Mouse (Mus musculus): ENCODE measurements around the gene Fgf14. TPM values are rescaled to one million over a fixed set of nuclear protein-coding genes. Genes with fewer than 3 reads are reported as not detected.
A peak's percentile ranks its signal among the peaks of the same experiment; 100 is the strongest.

The Fgf14 gene
- polyA plus RNA-seq (2015; fragmentation: Nextera tagmentation; extraction: Ambion mirVana): 0.09 and 0.20 TPM in 2 replicates

- Histone ChIP-seq H3K4me3 (ENCODE audit: low read length) (peak within 1 kb of the TSS; percentile 37), H3K9ac (replicated peaks; ENCODE audit: low read length) (no peak within 1 kb of the TSS)
- WGBS: 12% methylated on average over 12 of the region's 12 CpGs
Measured at GRCm38 (mm10) chr14:124676506-124677177, at the start of gene Fgf14. Gene Fgf14, minus strand, starts transcription at chr14:124677127.

GRCm38 (mm10) chr14:124677379-124677778 lies 452 bp upstream of the Fgf14 start:
- H3K27ac ChIP-seq (ENCODE audit: low read length): no peak overlapping the region
- H3K36me3 ChIP-seq (ENCODE audit: insufficient read depth, low read length): no peaks in the 10 kb centered on the region
- peak; percentile 77; the same call in 1 of the 2 replicates for ATAC-seq (ENCODE audit: low FRiP score, low TSS enrichment)
- peak overlapping the region; percentile 37 for H3K4me3 ChIP-seq (ENCODE audit: low read length)
- H3K9me3 ChIP-seq (ENCODE audit: low read length): no peaks in the 10 kb centered on the region
- peak overlapping the region; percentile 55 for H3K4me2 ChIP-seq (replicated peaks; ENCODE audit: low read depth, low read length)
- H3K27me3 ChIP-seq (ENCODE audit: insufficient read depth, low read length): peaks cover 30% of the 10 kb centered on the region
- H3K4me1 ChIP-seq (ENCODE audit: insufficient read depth, low read length): peaks cover 13% of the 10 kb centered on the region; the same call in 1 of the 2 replicates
- H3K9ac ChIP-seq (replicated peaks; ENCODE audit: low read length): no peak overlapping the region
- WGBS: 4% methylated on average over 10 of the region's 10 CpGs

More at GRCm38 (mm10) chr14:124676506-124677177, at the start of gene Fgf14:
- no peaks in the 10 kb centered on the region for H3K36me3 ChIP-seq (ENCODE audit: insufficient read depth, low read length)
- H3K27ac ChIP-seq (ENCODE audit: low read length): no peak within 1 kb of the TSS
- H3K9me3 ChIP-seq (ENCODE audit: low read length): no peaks in the 10 kb centered on the region
- H3K4me1 ChIP-seq (ENCODE audit: insufficient read depth, low read length): peaks cover 13% of the 10 kb centered on the region; the same call in 1 of the 2 replicates
- H3K27me3 ChIP-seq (ENCODE audit: insufficient read depth, low read length): peaks cover 30% of the 10 kb centered on the region
- peak within 1 kb of the TSS; percentile 55 for H3K4me2 ChIP-seq (replicated peaks; ENCODE audit: low read depth, low read length)
- ATAC-seq (ENCODE audit: low FRiP score, low TSS enrichment): no peak

DNA sequence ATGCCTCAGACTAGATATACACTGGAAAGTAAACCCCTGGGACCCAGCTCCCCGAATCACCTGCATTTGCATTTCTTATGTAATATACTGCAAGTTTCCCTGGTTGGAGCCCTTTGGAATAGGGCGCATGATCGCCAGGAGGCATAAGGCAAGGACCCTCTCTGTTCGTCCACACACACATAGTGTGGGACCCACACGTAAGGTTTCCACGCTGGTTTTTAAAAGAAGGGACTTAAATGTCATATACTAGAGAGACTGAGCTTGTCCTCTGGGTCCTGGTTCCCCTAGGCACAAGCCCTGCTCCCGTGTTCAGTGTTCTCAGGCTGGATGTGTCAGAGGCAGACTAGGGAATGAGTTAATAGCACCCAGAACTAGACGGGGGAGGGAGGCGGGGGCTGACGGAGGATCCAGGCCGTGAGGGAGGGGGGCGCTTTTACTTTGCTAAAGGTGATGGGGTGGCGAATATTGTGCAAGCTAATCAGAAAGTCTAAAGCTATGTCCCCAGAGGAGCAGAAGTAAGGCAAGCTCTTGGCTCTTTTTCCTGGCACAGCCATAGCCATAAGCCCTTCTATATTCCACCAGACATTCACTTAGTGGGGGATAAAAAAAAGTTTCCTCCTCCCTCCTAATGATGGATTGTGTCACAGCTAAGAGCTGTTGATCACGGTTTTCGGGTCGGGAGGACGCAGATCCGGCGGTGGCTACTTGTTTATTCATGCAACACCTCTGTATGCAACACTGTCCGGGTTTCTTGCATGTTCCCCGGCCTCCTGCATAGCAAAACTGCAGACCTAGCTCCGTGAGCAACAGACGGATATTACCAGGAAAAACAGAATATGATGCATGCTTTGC lies 1.0 kb downstream of the Fgf14 start:
- H3K4me1 ChIP-seq (ENCODE audit: insufficient read depth, low read length): peaks cover 13% of the 10 kb centered on the region; the same call in 1 of the 2 replicates
- H3K4me3 ChIP-seq (ENCODE audit: low read length): peak overlapping the region; percentile 37
- no peaks in the 10 kb centered on the region for H3K36me3 ChIP-seq (ENCODE audit: insufficient read depth, low read length)
- H3K9me3 ChIP-seq (ENCODE audit: low read length): no peaks in the 10 kb centered on the region
- H3K27ac ChIP-seq (ENCODE audit: low read length): no peak overlapping the region
- 10% methylated on average over 23 of the region's 23 CpGs for WGBS
- no peak overlapping the region for H3K9ac ChIP-seq (replicated peaks; ENCODE audit: low read length)
- H3K27me3 ChIP-seq (ENCODE audit: insufficient read depth, low read length): peaks cover 30% of the 10 kb centered on the region
- peak; percentile 57; the same call in 1 of the 2 replicates for ATAC-seq (ENCODE audit: low FRiP score, low TSS enrichment)
- peak overlapping the region; percentile 55 for H3K4me2 ChIP-seq (replicated peaks; ENCODE audit: low read depth, low read length)

DNA sequence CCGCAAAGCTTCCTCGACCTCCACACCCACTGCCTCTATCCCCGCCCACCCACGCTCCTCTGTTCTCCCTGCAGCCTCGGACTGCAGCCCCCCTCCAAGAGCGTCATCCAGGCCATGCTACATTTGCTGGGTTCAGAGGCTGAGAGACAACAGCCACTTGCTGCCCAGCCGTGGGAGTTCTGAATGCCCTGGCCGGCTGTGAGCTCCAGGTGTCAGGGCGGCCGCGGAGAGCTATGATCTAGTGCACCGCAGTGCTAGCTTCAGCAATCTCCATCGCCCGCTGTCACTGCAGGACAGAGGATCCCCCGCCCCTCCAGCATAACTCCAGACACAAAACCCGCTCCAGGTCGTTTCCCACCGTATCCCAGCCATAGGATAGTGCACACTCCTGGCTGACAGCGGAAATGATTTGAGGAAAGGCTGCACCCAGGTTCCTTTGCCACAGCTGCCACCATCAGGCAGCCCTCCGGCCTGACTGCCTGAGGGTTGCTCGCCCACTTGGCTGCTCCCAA lies 1.7 kb downstream of the Fgf14 start:
- Histone ChIP-seq H3K9me3 (ENCODE audit: low read length) (no peaks in the 10 kb centered on the region), H3K4me2 (replicated peaks; ENCODE audit: low read depth, low read length) (peak overlapping the region; percentile 55), H3K27me3 (ENCODE audit: insufficient read depth, low read length) (peaks cover 30% of the 10 kb centered on the region), H3K4me3 (ENCODE audit: low read length) (peak overlapping the region; percentile 37), H3K9ac (replicated peaks; ENCODE audit: low read length) (no peak overlapping the region), H3K36me3 (ENCODE audit: insufficient read depth, low read length) (no peaks in the 10 kb centered on the region), H3K4me1 (ENCODE audit: insufficient read depth, low read length) (peaks cover 13% of the 10 kb centered on the region; the same call in 1 of the 2 replicates), H3K27ac (ENCODE audit: low read length) (no peak overlapping the region)
- WGBS: under 1% methylated on average over 21 of the region's 21 CpGs
- ATAC-seq (ENCODE audit: low FRiP score, low TSS enrichment): peak; percentile 82

GRCm38 (mm10) chr14:124674536-124675141 lies 2.3 kb downstream of the Fgf14 start:
- H3K9ac ChIP-seq (replicated peaks; ENCODE audit: low read length): no peak overlapping the region
- H3K4me2 ChIP-seq (replicated peaks; ENCODE audit: low read depth, low read length): peak overlapping the region; percentile 55
- peak overlapping the region; percentile 37 for H3K4me3 ChIP-seq (ENCODE audit: low read length)
- no peak overlapping the region for H3K27ac ChIP-seq (ENCODE audit: low read length)
- peaks cover 13% of the 10 kb centered on the region; the same call in 1 of the 2 replicates for H3K4me1 ChIP-seq (ENCODE audit: insufficient read depth, low read length)
- peaks cover 30% of the 10 kb centered on the region for H3K27me3 ChIP-seq (ENCODE audit: insufficient read depth, low read length)
- WGBS: 29% methylated on average over 8 of the region's 8 CpGs
- H3K36me3 ChIP-seq (ENCODE audit: insufficient read depth, low read length): no peaks in the 10 kb centered on the region
- peak; percentile 40; the same call in 1 of the 2 replicates for ATAC-seq (ENCODE audit: low FRiP score, low TSS enrichment)
- no peaks in the 10 kb centered on the region for H3K9me3 ChIP-seq (ENCODE audit: low read length)

DNA sequence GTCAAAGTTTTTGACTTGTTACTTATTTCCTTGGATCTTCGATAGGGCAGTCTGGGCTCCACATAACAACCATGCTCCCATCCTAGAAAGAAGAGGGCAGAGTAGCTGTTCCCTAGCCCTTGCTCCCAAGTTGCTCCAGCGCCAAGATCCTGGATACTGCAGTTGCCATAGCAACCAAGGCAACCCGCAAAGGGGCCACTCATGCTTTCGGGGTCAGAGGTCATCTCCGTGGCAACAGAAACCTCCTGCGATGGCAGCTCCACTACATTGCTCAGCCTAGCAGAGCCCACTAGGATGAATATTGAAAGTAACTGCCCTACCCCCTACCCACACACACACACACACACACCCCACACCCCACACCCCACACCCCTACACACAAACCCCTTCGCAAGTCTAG lies 7.2 kb downstream of the Fgf14 start:
- Histone ChIP-seq H3K9ac (replicated peaks; ENCODE audit: low read length) (no peak overlapping the region), H3K27ac (ENCODE audit: low read length) (no peak overlapping the region), H3K36me3 (ENCODE audit: insufficient read depth, low read length) (no peaks in the 10 kb centered on the region), H3K27me3 (ENCODE audit: insufficient read depth, low read length) (peaks cover 5% of the 10 kb centered on the region; the same call in 1 of the 2 replicates), H3K4me1 (ENCODE audit: insufficient read depth, low read length) (no peaks in the 10 kb centered on the region; the same call in 1 of the 2 replicates), H3K9me3 (ENCODE audit: low read length) (no peaks in the 10 kb centered on the region), H3K4me2 (replicated peaks; ENCODE audit: low read depth, low read length) (no peak overlapping the region), H3K4me3 (ENCODE audit: low read length) (no peak overlapping the region)
- ATAC-seq (ENCODE audit: low FRiP score, low TSS enrichment): peak; percentile 74
- 23% methylated on average over 7 of the region's 7 CpGs for WGBS

DNA sequence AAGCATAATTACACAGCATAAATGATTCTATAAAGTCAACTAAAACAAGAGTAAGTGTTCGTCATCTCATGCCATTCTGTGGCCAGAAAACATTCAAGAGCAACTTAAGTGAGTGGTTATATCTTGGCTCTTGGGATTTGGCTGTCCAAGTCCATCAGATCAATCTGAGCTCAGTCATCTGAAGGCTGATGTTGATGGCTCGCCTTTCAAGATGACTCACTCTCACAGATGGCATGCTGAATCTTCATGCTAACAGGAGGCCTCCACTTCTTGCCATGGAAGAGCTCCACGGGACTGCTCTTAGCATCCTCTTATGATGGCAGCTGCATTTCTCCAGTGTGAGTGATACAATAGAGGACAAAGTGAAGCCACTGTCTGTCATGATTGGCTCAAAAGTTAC lies 34.1 kb downstream of the Fgf14 start:
- Histone ChIP-seq H3K27ac (ENCODE audit: low read length) (no peak overlapping the region), H3K4me2 (replicated peaks; ENCODE audit: low read depth, low read length) (no peak overlapping the region), H3K9me3 (ENCODE audit: low read length) (no peaks in the 10 kb centered on the region), H3K27me3 (ENCODE audit: insufficient read depth, low read length) (no peaks in the 10 kb centered on the region), H3K4me3 (ENCODE audit: low read length) (no peak overlapping the region), H3K36me3 (ENCODE audit: insufficient read depth, low read length) (no peaks in the 10 kb centered on the region), H3K9ac (replicated peaks; ENCODE audit: low read length) (no peak overlapping the region), H3K4me1 (ENCODE audit: insufficient read depth, low read length) (no peaks in the 10 kb centered on the region)
- no peak for ATAC-seq (ENCODE audit: low FRiP score, low TSS enrichment)
- 73% methylated on average over 3 of the region's 3 CpGs for WGBS

DNA sequence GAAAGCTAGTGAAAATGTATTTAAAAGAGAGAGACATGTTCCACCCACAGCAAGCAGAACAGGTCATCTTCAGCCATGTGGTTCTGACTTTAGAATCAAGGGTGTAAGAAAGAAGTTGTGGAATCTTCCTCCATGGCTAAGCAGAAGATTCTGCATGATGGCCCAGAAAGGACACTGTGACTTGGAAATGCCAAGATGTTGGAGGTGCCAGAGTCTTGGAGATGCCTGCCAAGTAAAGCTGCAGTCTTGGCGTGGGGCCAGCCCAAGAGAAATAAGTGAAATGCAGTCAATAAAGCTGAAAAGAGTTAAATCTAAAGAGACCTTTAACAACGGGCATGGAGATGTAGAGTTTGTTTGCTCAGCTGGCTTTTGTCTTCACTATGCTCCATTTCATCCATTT lies 42.0 kb downstream of the Fgf14 start:
- H3K36me3 ChIP-seq (ENCODE audit: insufficient read depth, low read length): no peaks in the 10 kb centered on the region
- H3K4me3 ChIP-seq (ENCODE audit: low read length): no peak overlapping the region
- H3K9me3 ChIP-seq (ENCODE audit: low read length): no peaks in the 10 kb centered on the region
- ATAC-seq (ENCODE audit: low FRiP score, low TSS enrichment): no peak
- H3K9ac ChIP-seq (replicated peaks; ENCODE audit: low read length): no peak overlapping the region
- H3K4me2 ChIP-seq (replicated peaks; ENCODE audit: low read depth, low read length): no peak overlapping the region
- WGBS: 40% methylated on average over 2 of the region's 2 CpGs
- no peaks in the 10 kb centered on the region for H3K27me3 ChIP-seq (ENCODE audit: insufficient read depth, low read length)
- no peak overlapping the region for H3K27ac ChIP-seq (ENCODE audit: low read length)
- H3K4me1 ChIP-seq (ENCODE audit: insufficient read depth, low read length): no peaks in the 10 kb centered on the region

DNA sequence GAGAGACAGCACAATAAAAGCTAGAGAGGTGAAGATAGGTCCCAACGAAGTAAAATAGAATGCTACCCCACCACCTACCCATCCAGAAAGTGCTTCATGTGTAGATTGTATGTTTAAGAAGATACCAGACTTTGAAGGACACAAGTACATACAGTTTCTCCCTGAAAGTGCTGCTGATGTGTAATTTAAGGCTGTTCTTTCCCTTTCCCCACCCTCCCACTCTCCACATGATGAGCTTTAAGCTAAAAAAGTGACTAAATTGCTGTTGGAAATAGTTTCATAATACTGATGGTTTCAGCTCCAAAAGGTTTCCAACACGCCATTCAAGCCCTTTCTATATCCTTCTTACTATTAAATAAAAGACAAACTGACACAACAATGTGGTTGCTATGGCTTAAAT lies 63.5 kb downstream of the Fgf14 start:
- H3K9me3 ChIP-seq (ENCODE audit: low read length): no peaks in the 10 kb centered on the region
- H3K4me2 ChIP-seq (replicated peaks; ENCODE audit: low read depth, low read length): no peak overlapping the region
- H3K27me3 ChIP-seq (ENCODE audit: insufficient read depth, low read length): no peaks in the 10 kb centered on the region
- ATAC-seq (ENCODE audit: low FRiP score, low TSS enrichment): no peak
- no peak overlapping the region for H3K9ac ChIP-seq (replicated peaks; ENCODE audit: low read length)
- no peak overlapping the region for H3K27ac ChIP-seq (ENCODE audit: low read length)
- no peak overlapping the region for H3K4me3 ChIP-seq (ENCODE audit: low read length)
- H3K4me1 ChIP-seq (ENCODE audit: insufficient read depth, low read length): no peaks in the 10 kb centered on the region
- WGBS: 65% methylated on average over 2 of the region's 2 CpGs
- H3K36me3 ChIP-seq (ENCODE audit: insufficient read depth, low read length): no peaks in the 10 kb centered on the region

Data from kidney, embryonic 16.5 days (tissue).